Mouse (Mus musculus) liver, embryonic 15.5 days (tissue): Measurements from ENCODE around the gene Dag1. TPM values are rescaled to one million over a fixed set of nuclear protein-coding genes. Genes with fewer than 3 reads are reported as not detected.

Experiments
- ATAC-seq: fragments of 200-750 bp; cut with Nextera tagmentation; 2 replicates; pipeline ENCODE4 v1.8.0; 2017; ENCODE audit warnings: moderate number of reproducible peaks, mild to moderate bottlenecking, moderate library complexity; ENCODE audit not compliant: insufficient read depth
- H3K27ac ChIP-seq: fragments of 300-500 bp; sonication (generic); replicated peaks from 2 replicates; pipeline ENCODE4 v1.5.1; 2015; ENCODE audit warnings: mild to moderate bottlenecking, inconsistent platforms
- H3K27me3 ChIP-seq: fragments of 300-500 bp; sonication (generic); 2 replicates; pipeline ENCODE4 v1.6.1; 2015; ENCODE audit warnings: mild to moderate bottlenecking, inconsistent platforms
- H3K36me3 ChIP-seq: fragments of 300-500 bp; sonication (generic); replicated peaks from 2 replicates; pipeline ENCODE4 v1.6.1; 2015; ENCODE audit warnings: moderate library complexity, mild to moderate bottlenecking, inconsistent platforms
- H3K4me1 ChIP-seq: fragments of 300-500 bp; sonication (generic); replicated peaks from 2 replicates; pipeline ENCODE4 v1.6.1; 2015; ENCODE audit warnings: inconsistent platforms
- H3K4me2 ChIP-seq: fragments of 300-500 bp; sonication (generic); 2 replicates; pipeline ENCODE4 v1.6.1; 2015; ENCODE audit warnings: moderate library complexity, mild to moderate bottlenecking, inconsistent platforms
- H3K4me3 ChIP-seq: fragments of 300-500 bp; sonication (generic); replicated peaks from 2 replicates; pipeline ENCODE4 v1.5.1; 2015; ENCODE audit warnings: mild to moderate bottlenecking, inconsistent platforms
- H3K9ac ChIP-seq: fragments of 300-500 bp; sonication (generic); 2 replicates; pipeline ENCODE4 v1.6.1; 2015; ENCODE audit warnings: moderate library complexity, mild to moderate bottlenecking, inconsistent platforms
- H3K9me3 ChIP-seq: fragments of 300-500 bp; sonication (generic); replicated peaks from 2 replicates; pipeline ENCODE4 v1.6.1; 2016; ENCODE audit warnings: inconsistent platforms
- WGBS: fragments of 180-500 bp; shearing (Covaris S2); methylation state at CpG from one replicate; pipeline ENCODE4 v1.1.7; 2015; ENCODE audit warnings: mixed read lengths; ENCODE audit not compliant: insufficient replicate concordance; 5-methylcytosine and 5-hydroxymethylcytosine counted together
- polyA plus RNA-seq: library from polyadenylated mRNA; unstranded; fragments of >200 nt; fragmentation: Nextera tagmentation; extraction: Ambion mirVana; gene quantifications from 2 replicates; pipeline ENCODE4 v1.2.1, GENCODE M21; 2015

The Dag1 gene
- polyA plus RNA-seq: 16.0 and 18.2 TPM in 2 replicates

- H3K36me3 ChIP-seq: no peaks in the 10 kb centered on the region
- H3K4me2 ChIP-seq: peak within 1 kb of the TSS; percentile 98
- H3K9ac ChIP-seq: peak within 1 kb of the TSS; percentile 87
- peaks cover 40% of the 10 kb centered on the region for H3K4me1 ChIP-seq
- H3K9me3 ChIP-seq: no peaks in the 10 kb centered on the region
- WGBS: under 1% methylated on average over 70 of the region's 71 CpGs
- peak within 1 kb of the TSS; percentile 88 for H3K27ac ChIP-seq
- peaks cover 6% of the 10 kb centered on the region; the same call in 1 of the 2 replicates for H3K27me3 ChIP-seq
- ATAC-seq: peak; percentile 94
- H3K4me3 ChIP-seq: peak within 1 kb of the TSS; percentile 78
These were observed at the start of gene Dag1 for GRCm38 (mm10) chr9:108263690-108264190. Gene Dag1 (minus strand): TSS chr9:108263958.

DNA sequence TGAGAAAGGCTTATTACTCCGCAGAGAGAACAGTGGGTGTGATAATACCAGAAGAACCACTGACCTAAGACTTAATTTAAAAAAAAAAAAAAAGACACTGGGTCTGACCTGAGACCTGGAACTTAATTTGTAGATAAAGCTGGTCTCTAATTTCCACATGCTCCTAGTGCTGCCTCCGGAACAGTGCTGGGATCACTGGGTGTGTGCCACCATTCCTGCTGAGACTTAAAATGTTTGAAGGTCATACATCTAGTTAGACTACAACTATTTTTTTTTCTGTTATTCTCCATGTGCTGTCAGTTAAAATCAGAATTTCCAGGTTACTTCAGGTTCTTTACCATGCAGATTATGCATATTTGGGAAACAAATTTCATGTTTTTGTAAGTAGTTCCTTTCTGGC is 44.4 kb upstream of the Dag1 start:
- Histone ChIP-seq H3K9me3 (no peaks in the 10 kb centered on the region), H3K9ac (peak overlapping the region; percentile 58), H3K4me2 (peak overlapping the region; percentile 90), H3K27me3 (no peaks in the 10 kb centered on the region), H3K4me3 (peak overlapping the region; percentile 85), H3K36me3 (peaks cover 37% of the 10 kb centered on the region), H3K27ac (peak overlapping the region; percentile 73), H3K4me1 (peaks cover 64% of the 10 kb centered on the region)
- 28% methylated on average over 2 of the region's 2 CpGs for WGBS
- no peak for ATAC-seq

DNA sequence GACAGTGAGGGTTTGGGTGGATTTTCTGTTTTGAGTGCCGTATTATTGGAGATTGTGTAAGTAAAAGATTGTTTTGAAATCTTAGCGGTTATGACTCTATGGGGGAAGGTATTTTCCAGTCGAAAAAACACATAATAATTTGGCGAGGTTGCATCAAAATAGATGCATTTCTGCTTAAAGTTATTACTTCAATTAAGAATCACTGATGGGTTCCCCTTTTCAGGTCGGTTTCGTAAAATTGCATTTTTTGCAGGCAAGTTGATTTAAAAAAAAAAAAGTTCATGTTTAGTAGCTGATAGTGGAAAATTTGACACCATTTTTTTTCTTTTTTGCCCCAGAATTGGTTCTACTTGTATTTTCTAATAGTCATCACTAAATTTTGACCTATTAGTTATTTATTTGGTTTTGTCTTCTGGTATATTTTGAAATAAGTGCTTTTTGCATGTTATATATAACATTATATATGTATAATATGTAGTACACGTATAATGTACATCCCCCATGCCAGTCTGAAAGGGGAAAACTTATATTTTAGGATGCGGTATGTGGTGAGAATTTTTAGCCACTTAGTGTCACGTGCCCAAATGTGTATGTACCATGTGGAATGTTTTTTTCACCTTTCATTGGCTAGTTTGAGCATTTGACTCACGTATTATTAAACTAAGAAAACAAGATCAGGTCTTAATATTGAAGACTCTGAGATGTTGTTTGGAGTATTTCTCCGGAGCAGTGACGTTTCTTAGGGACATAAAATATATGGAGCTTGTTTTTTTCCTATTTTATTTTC is 43.5 kb upstream of the Dag1 start:
- no peaks in the 10 kb centered on the region for H3K9me3 ChIP-seq
- H3K4me2 ChIP-seq: peak overlapping the region; percentile 90
- H3K36me3 ChIP-seq: peaks cover 42% of the 10 kb centered on the region
- 5% methylated on average over 12 of the region's 12 CpGs for WGBS
- peak overlapping the region; percentile 100 for H3K27ac ChIP-seq
- H3K27me3 ChIP-seq: no peaks in the 10 kb centered on the region
- H3K9ac ChIP-seq: peak overlapping the region; percentile 100
- no peak for ATAC-seq
- H3K4me3 ChIP-seq: peak overlapping the region; percentile 85
- peaks cover 70% of the 10 kb centered on the region for H3K4me1 ChIP-seq

DNA sequence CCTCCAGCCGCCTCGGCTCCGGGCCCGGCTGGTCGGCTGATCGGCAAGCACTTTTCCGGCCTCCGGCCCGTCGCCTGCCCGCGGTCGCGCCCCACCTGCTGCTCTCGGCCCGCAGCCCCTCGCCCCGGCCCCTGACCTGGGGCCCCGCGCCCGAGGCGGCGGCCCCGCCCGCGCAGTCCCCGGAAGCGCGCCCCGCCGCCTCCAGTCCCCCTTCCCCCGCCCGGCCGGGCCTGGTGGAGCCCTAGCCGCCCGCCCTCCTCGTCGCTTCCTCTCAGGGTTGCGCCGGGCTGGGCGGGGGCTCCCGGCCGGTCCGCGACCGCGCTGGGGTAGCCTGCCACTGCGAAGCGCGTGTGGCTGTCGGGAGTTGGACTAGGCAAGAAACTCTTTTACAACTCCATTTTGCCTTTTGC is 42.8 kb upstream of the Dag1 start:
- H3K36me3 ChIP-seq: peaks cover 37% of the 10 kb centered on the region
- no peaks in the 10 kb centered on the region for H3K9me3 ChIP-seq
- peak; percentile 78 for ATAC-seq
- peak overlapping the region; percentile 85 for H3K4me3 ChIP-seq
- H3K4me2 ChIP-seq: peak overlapping the region; percentile 90
- no peaks in the 10 kb centered on the region for H3K27me3 ChIP-seq
- H3K4me1 ChIP-seq: peaks cover 64% of the 10 kb centered on the region
- peak overlapping the region; percentile 100 for H3K9ac ChIP-seq
- H3K27ac ChIP-seq: peak overlapping the region; percentile 100
- under 1% methylated on average over 51 of the region's 51 CpGs for WGBS

- Histone ChIP-seq H3K27me3 (no peaks in the 10 kb centered on the region), H3K27ac (peak within 1 kb of the TSS; percentile 100), H3K9me3 (no peaks in the 10 kb centered on the region), H3K4me2 (peak within 1 kb of the TSS; percentile 90), H3K36me3 (peaks cover 35% of the 10 kb centered on the region), H3K4me3 (peak within 1 kb of the TSS; percentile 85), H3K4me1 (peaks cover 62% of the 10 kb centered on the region), H3K9ac (peak within 1 kb of the TSS; percentile 100)
- ATAC-seq: peak; percentile 90
- WGBS: under 1% methylated on average over 81 of the region's 81 CpGs
These were observed 42.1 kb upstream of the Dag1 start, which contains the start of the genes Rhoa and Tcta for GRCm38 (mm10) chr9:108305629-108306520. Gene Rhoa (plus strand): TSS chr9:108306129. Gene Tcta (minus strand): TSS chr9:108306160.

GRCm38 (mm10) chr9:108305170-108305569 is 41.4 kb upstream of the Dag1 start:
- Histone ChIP-seq H3K9ac (peak overlapping the region; percentile 85), H3K4me2 (peak overlapping the region; percentile 90), H3K9me3 (no peaks in the 10 kb centered on the region), H3K4me1 (peaks cover 62% of the 10 kb centered on the region), H3K4me3 (peak overlapping the region; percentile 85), H3K27ac (peak overlapping the region; percentile 100), H3K27me3 (no peaks in the 10 kb centered on the region), H3K36me3 (peaks cover 36% of the 10 kb centered on the region)
- ATAC-seq: no peak
- WGBS: 3% methylated on average over 1 of the region's 1 CpGs

DNA sequence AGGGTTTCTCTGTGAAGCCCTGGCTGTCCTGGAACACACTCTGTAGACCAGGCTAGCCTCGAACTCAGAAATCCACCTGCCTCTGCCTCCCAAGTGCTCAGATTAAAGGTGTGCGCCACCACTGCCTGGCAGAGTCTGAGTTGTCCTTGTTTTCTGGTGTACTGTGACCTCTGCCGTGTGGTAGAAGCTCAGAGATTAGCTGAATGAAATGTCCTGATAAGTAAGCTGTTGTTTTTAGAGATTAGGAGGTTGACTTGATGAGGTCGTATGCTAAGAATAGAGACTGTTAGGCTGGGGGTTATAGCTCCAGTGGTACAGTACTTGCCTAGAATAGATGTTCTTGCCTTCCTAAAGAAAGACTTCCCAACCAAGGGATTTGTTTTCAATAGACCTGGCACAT is 41.0 kb upstream of the Dag1 start:
- H3K36me3 ChIP-seq: peaks cover 31% of the 10 kb centered on the region
- ATAC-seq: no peak
- peak overlapping the region; percentile 85 for H3K4me3 ChIP-seq
- peak overlapping the region; percentile 85 for H3K9ac ChIP-seq
- no peaks in the 10 kb centered on the region for H3K9me3 ChIP-seq
- H3K4me2 ChIP-seq: peak overlapping the region; percentile 90
- no peaks in the 10 kb centered on the region for H3K27me3 ChIP-seq
- H3K4me1 ChIP-seq: peaks cover 57% of the 10 kb centered on the region
- H3K27ac ChIP-seq: peak overlapping the region; percentile 100
- 31% methylated on average over 4 of the region's 4 CpGs for WGBS

- 63% methylated on average over 3 of the region's 3 CpGs for WGBS
- ATAC-seq: no peak
These were observed 38.1 kb upstream of the Dag1 start for GRCm38 (mm10) chr9:108301853-108302252.

DNA sequence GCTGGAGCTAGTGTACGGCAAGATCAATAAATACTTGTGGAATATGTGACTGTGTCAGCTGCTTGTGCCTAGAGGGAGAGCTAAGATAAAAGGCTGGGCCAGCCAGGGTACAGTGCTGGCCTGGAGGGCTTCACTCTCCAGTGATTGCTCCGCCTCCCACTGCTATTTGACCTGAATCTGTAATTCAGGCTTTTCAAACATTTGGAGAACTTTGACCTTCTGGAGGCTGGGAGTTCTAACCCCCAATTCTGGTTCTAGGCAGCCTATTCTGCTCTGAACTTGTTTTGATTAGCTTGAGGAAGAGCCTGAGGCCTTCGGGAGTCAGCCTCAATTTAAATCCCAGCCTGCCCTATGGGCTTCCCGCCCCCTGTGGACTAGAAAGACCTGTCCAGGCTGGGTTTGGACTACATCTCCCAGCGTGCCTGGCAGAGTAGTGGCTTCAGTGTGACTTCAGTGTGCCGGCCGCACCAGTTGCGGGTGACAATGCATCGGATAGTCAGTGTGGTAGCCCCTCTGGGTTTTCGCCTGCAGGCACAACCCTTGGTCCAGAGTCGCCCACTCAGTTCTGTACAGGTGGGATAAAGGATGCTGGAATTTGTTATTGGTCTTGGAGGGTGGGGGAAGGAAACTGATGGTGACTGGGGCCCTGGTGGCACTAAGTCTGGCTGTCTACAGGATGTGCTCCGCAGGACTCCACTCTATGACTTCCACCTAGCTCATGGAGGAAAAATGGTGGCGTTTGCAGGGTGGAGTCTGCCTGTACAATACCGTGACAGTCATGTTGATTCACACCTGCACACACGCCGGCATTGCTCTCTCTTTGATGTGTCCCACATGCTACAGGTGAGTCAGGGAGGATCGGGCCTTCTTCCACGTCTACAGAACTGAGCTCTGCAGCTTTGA is 32.9 kb upstream of the Dag1 start, which contains the start of gene Amt:
Amt (plus strand) TSS at position 401 of the 903 bp plus-strand sequence.
- H3K27ac ChIP-seq: peak within 1 kb of the TSS; percentile 74
- peak within 1 kb of the TSS; percentile 36 for H3K4me2 ChIP-seq
- H3K9me3 ChIP-seq: no peaks in the 10 kb centered on the region
- no peak within 1 kb of the TSS for H3K9ac ChIP-seq
- peaks cover 10% of the 10 kb centered on the region; the same call in 1 of the 2 replicates for H3K36me3 ChIP-seq
- ATAC-seq: peak; percentile 75
- peaks cover 19% of the 10 kb centered on the region; the same call in 1 of the 2 replicates for H3K4me1 ChIP-seq
- H3K4me3 ChIP-seq: peak within 1 kb of the TSS; percentile 20
- no peaks in the 10 kb centered on the region; the same call in 1 of the 2 replicates for H3K27me3 ChIP-seq
- 47% methylated on average over 18 of the region's 18 CpGs for WGBS

More at GRCm38 (mm10) chr9:108301853-108302252, 38.1 kb upstream of the Dag1 start:
- H3K27me3 ChIP-seq: no peaks in the 10 kb centered on the region
- H3K4me3 ChIP-seq: no peak overlapping the region
- H3K9me3 ChIP-seq: no peaks in the 10 kb centered on the region
- peaks cover 29% of the 10 kb centered on the region for H3K36me3 ChIP-seq
- H3K27ac ChIP-seq: 0 out of 2 replicates have a peak overlapping the region, but pooled peaks have one; percentile 53
- no peak overlapping the region for H3K4me2 ChIP-seq
- peaks cover 36% of the 10 kb centered on the region for H3K4me1 ChIP-seq
- H3K9ac ChIP-seq: no peak overlapping the region

DNA sequence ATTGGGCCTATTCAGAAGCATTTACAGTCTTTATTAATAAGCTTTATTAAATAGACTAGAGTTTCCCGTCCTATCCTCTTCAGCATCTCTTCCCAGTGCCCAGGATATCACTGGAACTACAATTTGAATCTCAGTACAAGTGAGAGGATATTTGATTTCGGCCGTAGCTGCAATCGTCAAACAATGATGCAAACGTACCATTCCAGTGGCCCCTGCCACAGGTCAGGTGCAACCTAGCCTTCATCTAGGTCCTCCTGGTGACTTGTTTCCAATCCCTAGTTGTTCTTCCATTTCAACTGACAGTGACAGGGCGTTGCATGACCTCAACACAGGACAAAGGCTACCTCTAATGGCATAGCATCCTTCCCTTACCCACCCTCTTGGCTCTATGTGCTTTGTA is 27.0 kb upstream of the Dag1 start:
- Histone ChIP-seq H3K27me3 (no peaks in the 10 kb centered on the region; the same call in 1 of the 2 replicates), H3K4me1 (peaks cover 29% of the 10 kb centered on the region), H3K9ac (peak overlapping the region; percentile 30; the same call in 1 of the 2 replicates), H3K4me3 (peak overlapping the region; percentile 66), H3K9me3 (no peaks in the 10 kb centered on the region), H3K4me2 (peak overlapping the region; percentile 84), H3K36me3 (no peaks in the 10 kb centered on the region), H3K27ac (peak overlapping the region; percentile 51)
- WGBS: 53% methylated on average over 6 of the region's 6 CpGs
- no peak for ATAC-seq
